Mouse (Mus musculus) forebrain, embryonic 14.5 days (tissue): ENCODE measurements around the gene Psmb8. TPM values are rescaled to one million over a fixed set of nuclear protein-coding genes. Genes with fewer than 3 reads are reported as not detected.

ENCODE experiments used
- ATAC-seq: fragments of 200-750 bp; cut with Nextera tagmentation; 2 replicates; pipeline ENCODE4 v1.8.0; 2017; ENCODE audit warnings: mild to moderate bottlenecking, moderate library complexity
- DNase-seq: peaks from one replicate; pipeline ENCODE4 v3.0.0-alpha.2; 2015; ENCODE audit warnings: low spot score
- H3K27ac ChIP-seq: fragments of 300-500 bp; sonication (generic); 2 replicates; pipeline ENCODE4 v1.5.1; 2014; ENCODE audit warnings: low read depth, mild to moderate bottlenecking, control low read depth, low read length, moderate library complexity
- H3K27me3 ChIP-seq: fragments of 300-500 bp; sonication (generic); replicated peaks from 2 replicates; pipeline ENCODE4 v1.6.1; 2014; ENCODE audit warnings: low read length, control low read depth, mixed read lengths; ENCODE audit not compliant: control insufficient read depth, insufficient read depth
- H3K36me3 ChIP-seq: fragments of 300-500 bp; sonication (generic); 2 replicates; pipeline ENCODE4 v1.6.1; 2014; ENCODE audit warnings: low read length, control low read depth; ENCODE audit not compliant: control insufficient read depth, insufficient read depth
- H3K4me1 ChIP-seq: fragments of 300-500 bp; sonication (generic); 2 replicates; pipeline ENCODE4 v1.6.1; 2014; ENCODE audit warnings: antibody characterized with exemption, low read length, control low read depth; ENCODE audit not compliant: control insufficient read depth, insufficient read depth
- H3K4me2 ChIP-seq: fragments of 300-500 bp; sonication (generic); 2 replicates; pipeline ENCODE4 v1.6.1; 2014; ENCODE audit warnings: mild to moderate bottlenecking, control low read depth, low read length
- H3K4me3 ChIP-seq: fragments of 300-500 bp; sonication (generic); 2 replicates; pipeline ENCODE4 v1.5.1; 2014; ENCODE audit warnings: low read depth, low read length, control low read depth
- H3K9ac ChIP-seq: fragments of 300-500 bp; sonication (generic); 2 replicates; pipeline ENCODE4 v1.6.1; 2014; ENCODE audit warnings: mild to moderate bottlenecking, low read length, control low read depth, moderate library complexity
- H3K9me3 ChIP-seq: fragments of 300-500 bp; sonication (generic); replicated peaks from 2 replicates; pipeline ENCODE4 v1.6.1; 2016; ENCODE audit warnings: low read length, control low read depth, mixed read lengths; ENCODE audit not compliant: control insufficient read depth
- WGBS: fragments of 180-500 bp; shearing (Covaris S2); extraction: QIAGEN DNeasy Blood & Tissue Kit; methylation state at CpG from one replicate; pipeline ENCODE4 v1.1.7; 2014; 5-methylcytosine and 5-hydroxymethylcytosine counted together
- polyA plus RNA-seq: library from polyadenylated mRNA; unstranded; fragments of >200 nt; fragmentation: Nextera tagmentation; extraction: Ambion mirVana; gene quantifications from 2 replicates; pipeline ENCODE4 v1.2.1, GENCODE M21; 2014

The Psmb8 gene
- polyA plus RNA-seq, 1 experiment from 2014 or later, result 2.7 TPM

- H3K4me1 ChIP-seq, result no peaks in the 10 kb centered on the region
- peaks cover 39% of the 10 kb centered on the region for H3K27me3 ChIP-seq
- H3K36me3 ChIP-seq, result no peaks in the 10 kb centered on the region
- ATAC-seq (no peak), DNase-seq (no peak)
- H3K27ac ChIP-seq, result no peak overlapping the region
- no peak overlapping the region for H3K4me2 ChIP-seq
- WGBS, result 61% methylated on average over 12 of the region's 12 CpGs
- H3K9ac ChIP-seq, result no peak overlapping the region
- no peak overlapping the region for H3K4me3 ChIP-seq
- no peaks in the 10 kb centered on the region for H3K9me3 ChIP-seq
Observed at GRCm38 (mm10) chr17:34199050-34199619, 1.6 kb downstream of the Psmb8 start.

GRCm38 (mm10) chr17:34200047-34200446 lies 2.5 kb downstream of the Psmb8 start:
- Histone ChIP-seq H3K4me1 (no peaks in the 10 kb centered on the region), H3K9me3 (no peaks in the 10 kb centered on the region), H3K4me2 (no peak overlapping the region), H3K27me3 (peaks cover 37% of the 10 kb centered on the region), H3K36me3 (no peaks in the 10 kb centered on the region), H3K27ac (no peak overlapping the region), H3K9ac (no peak overlapping the region), H3K4me3 (no peak overlapping the region)
- WGBS, result 86% methylated on average over 10 of the region's 10 CpGs
- no peak for DNase-seq
- no peak for ATAC-seq

DNA sequence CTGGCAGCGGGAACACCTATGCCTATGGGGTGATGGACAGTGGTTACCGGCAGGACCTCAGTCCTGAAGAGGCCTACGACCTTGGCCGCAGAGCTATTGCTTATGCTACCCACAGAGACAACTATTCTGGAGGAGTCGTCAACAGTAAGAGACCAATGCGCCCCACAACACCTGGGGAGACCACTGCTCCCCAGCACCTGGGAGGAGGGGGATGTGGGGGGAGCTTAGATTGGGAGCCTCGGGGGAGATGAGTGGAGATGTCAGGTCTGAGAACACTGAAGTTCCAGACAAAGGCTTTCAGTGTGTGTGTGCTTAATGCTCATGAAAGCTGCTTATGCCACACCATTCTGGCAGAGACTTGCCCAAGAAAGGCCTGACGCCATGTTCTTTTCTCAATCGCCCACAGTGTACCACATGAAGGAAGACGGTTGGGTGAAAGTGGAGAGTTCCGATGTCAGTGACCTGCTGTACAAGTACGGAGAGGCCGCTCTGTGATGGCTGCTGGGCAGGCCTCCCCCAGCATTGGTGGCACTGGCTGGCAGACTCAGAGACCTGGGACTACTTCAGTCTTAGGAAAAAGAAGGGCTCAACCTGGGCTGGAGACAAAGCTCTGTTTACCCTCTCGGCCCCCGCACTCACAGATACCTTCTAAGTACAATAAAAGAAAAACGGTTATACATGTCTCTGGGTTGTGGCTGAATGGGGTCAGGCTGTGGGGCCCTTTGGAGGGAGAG lies 3.4 kb downstream of the Psmb8 start:
- H3K4me3 ChIP-seq, result no peak overlapping the region
- 86% methylated on average over 16 of the region's 16 CpGs for WGBS
- H3K27ac ChIP-seq, result no peak overlapping the region
- no peak overlapping the region for H3K4me2 ChIP-seq
- peaks cover 42% of the 10 kb centered on the region for H3K27me3 ChIP-seq
- H3K9me3 ChIP-seq, result no peaks in the 10 kb centered on the region
- no peak for DNase-seq
- no peaks in the 10 kb centered on the region for H3K4me1 ChIP-seq
- H3K9ac ChIP-seq, result no peak overlapping the region
- H3K36me3 ChIP-seq, result no peaks in the 10 kb centered on the region
- ATAC-seq, result no peak

- ATAC-seq (no peak), DNase-seq (no peak)
- no peak overlapping the region for H3K9ac ChIP-seq
- peaks cover 40% of the 10 kb centered on the region for H3K27me3 ChIP-seq
- no peak overlapping the region for H3K4me2 ChIP-seq
- WGBS, result 76% methylated on average over 7 of the region's 7 CpGs
- no peaks in the 10 kb centered on the region for H3K9me3 ChIP-seq
- H3K4me3 ChIP-seq, result no peak overlapping the region
- H3K4me1 ChIP-seq, result no peaks in the 10 kb centered on the region
- no peaks in the 10 kb centered on the region for H3K36me3 ChIP-seq
- no peak overlapping the region for H3K27ac ChIP-seq
Observed at GRCm38 (mm10) chr17:34201506-34202055, 4.1 kb downstream of the Psmb8 start.

GRCm38 (mm10) chr17:34202760-34203442 lies 5.4 kb downstream of the Psmb8 start:
- Histone ChIP-seq H3K4me2 (no peak overlapping the region), H3K9me3 (no peaks in the 10 kb centered on the region), H3K9ac (no peak overlapping the region), H3K27ac (no peak overlapping the region), H3K27me3 (peaks cover 32% of the 10 kb centered on the region), H3K4me1 (no peaks in the 10 kb centered on the region), H3K36me3 (no peaks in the 10 kb centered on the region), H3K4me3 (no peak overlapping the region)
- ATAC-seq (no peak), DNase-seq (no peak)
- 90% methylated on average over 4 of the region's 4 CpGs for WGBS

DNA sequence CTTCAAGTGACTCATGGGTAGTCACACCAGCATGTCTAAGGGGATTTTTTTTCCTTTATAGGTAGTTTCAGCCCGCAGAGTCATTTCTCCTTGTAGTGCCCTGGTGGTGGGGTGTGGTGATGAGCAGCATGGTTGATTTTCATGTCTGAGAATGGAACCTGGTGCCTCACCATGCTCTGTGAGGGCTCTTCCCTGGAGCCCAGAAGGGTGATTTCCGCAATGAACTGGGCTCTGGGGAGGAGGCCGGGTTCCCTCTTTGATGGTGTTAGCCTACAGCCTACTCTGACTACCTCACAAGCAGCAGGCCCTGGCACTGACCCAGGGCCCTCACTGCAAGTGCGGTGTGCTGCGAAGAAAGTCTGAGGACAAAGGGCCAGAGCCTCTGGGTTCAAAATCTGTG lies 5.9 kb downstream of the Psmb8 start, which contains the start of gene Tap2:
TSS of gene Tap2 (plus strand) at position 84 of the 400 bp plus-strand sequence.
- 62% methylated on average over 5 of the region's 5 CpGs for WGBS
- no peaks in the 10 kb centered on the region for H3K36me3 ChIP-seq
- H3K4me1 ChIP-seq, result no peaks in the 10 kb centered on the region
- DNase-seq (no peak), ATAC-seq (no peak)
- peaks cover 27% of the 10 kb centered on the region for H3K27me3 ChIP-seq
- H3K27ac ChIP-seq, result no peak within 1 kb of the TSS
- peak within 1 kb of the TSS; percentile 83 for H3K4me2 ChIP-seq
- peak within 1 kb of the TSS; percentile 69 for H3K9ac ChIP-seq
- H3K4me3 ChIP-seq, result peak within 1 kb of the TSS; percentile 56
- H3K9me3 ChIP-seq, result no peaks in the 10 kb centered on the region

- peak overlapping the region; percentile 69 for H3K9ac ChIP-seq
- ATAC-seq, result peak; percentile 72
- H3K36me3 ChIP-seq, result no peaks in the 10 kb centered on the region
- H3K27ac ChIP-seq, result no peak overlapping the region
- WGBS, result under 1% methylated on average over 43 of the region's 44 CpGs
- no peaks in the 10 kb centered on the region for H3K4me1 ChIP-seq
- H3K4me3 ChIP-seq, result peak overlapping the region; percentile 56
- DNase-seq, result peak; percentile 78
- H3K27me3 ChIP-seq, result peaks cover 18% of the 10 kb centered on the region
- H3K4me2 ChIP-seq, result peak overlapping the region; percentile 83
- H3K9me3 ChIP-seq, result no peaks in the 10 kb centered on the region
Observed at GRCm38 (mm10) chr17:34204303-34205010, 6.9 kb downstream of the Psmb8 start.

GRCm38 (mm10) chr17:34205021-34205745 lies 7.7 kb downstream of the Psmb8 start:
- Histone ChIP-seq H3K9ac (peak overlapping the region; percentile 69), H3K27me3 (peaks cover 18% of the 10 kb centered on the region), H3K36me3 (no peaks in the 10 kb centered on the region), H3K4me3 (peak overlapping the region; percentile 56), H3K9me3 (no peaks in the 10 kb centered on the region), H3K4me2 (peak overlapping the region; percentile 83), H3K27ac (no peak overlapping the region), H3K4me1 (no peaks in the 10 kb centered on the region)
- DNase-seq, result no peak
- 11% methylated on average over 17 of the region's 18 CpGs for WGBS
- peak; percentile 29; the same call in 1 of the 2 replicates for ATAC-seq
